Mouse (Mus musculus) fat pad, adult 2 months (tissue): ENCODE measurements around the gene Timp2.
"Not testable (repeated sequence)": the region's sequence is repeated elsewhere in the genome, so short reads cannot be mapped to it uniquely, and the experiment has no call there.

Source experiments
- DNase-seq: peaks from one replicate; pipeline ENCODE4 v3.0.0-alpha.2; 2011; ENCODE audit warnings: low read depth, low spot score; ENCODE audit errors: extremely low read depth

Timp2 gene

GRCm38 (mm10) chr11:118337491-118338168 is 17.9 kb downstream of the Timp2 start:
- DNase-seq: no peak

DNA sequence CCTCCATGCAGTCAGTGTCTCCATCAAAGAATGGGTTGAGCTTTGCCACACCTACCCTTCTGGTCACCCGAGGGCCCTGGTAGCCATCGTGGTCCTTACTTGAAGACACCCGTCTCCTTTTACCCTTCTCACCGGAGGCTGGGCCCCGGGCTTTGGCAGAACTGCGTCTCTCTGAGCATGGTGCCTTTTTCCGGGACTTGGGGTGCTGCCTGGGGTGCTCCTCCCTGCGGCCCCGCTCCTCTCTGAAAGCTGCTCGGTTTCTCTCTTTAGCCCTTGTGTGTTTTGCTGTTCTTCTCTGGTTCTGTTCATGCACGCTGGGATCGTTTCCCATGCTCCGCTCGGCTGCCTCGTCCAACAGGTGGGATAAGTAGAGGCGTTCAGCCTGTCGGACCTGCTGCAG is 22.1 kb downstream of the Timp2 start:
- DNase-seq: no peak

- no peak for DNase-seq
Measured at GRCm38 (mm10) chr11:118332376-118332775, 23.2 kb downstream of the Timp2 start.

DNA sequence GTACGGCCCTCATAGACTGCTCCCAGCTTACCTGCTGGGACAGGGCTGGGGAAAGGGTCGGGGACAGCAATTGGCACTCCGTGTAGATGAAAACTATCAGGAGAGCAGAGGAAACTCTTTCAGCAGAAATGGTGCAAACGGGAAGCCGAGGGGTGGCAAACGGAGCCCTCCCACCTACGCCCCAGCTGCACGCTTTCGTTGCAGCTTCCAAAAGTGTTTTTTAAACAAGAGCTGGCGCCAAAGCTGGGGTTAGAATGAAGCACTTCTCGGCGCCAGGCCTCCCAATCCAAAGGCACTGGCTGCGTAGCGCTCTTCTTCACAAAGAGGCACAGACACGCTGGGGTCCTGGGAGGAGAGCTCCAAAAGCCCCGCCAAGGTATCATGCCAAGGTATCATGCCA is 24.8 kb downstream of the Timp2 start:
- DNase-seq: no peak

DNA sequence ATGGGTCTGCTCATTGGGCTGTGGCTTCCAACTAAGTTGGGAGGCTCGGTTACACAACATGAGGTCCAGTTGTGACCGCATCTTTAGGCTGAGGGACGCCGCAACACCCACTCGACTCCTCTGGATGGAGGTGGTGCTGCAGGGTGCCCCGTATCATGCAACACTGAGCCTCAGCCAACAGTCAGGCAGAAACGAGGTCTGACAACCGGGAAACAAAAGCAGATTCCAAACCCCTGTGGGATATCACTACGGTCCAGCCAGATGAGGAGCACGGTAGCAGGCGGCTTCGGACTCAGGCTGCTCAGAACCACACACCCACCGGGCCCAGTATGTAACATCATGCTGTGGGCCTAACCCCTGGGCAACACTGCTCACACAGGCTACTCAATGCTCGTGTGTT is 25.2 kb downstream of the Timp2 start:
- no peak for DNase-seq

GRCm38 (mm10) chr11:118328947-118329346 is 26.6 kb downstream of the Timp2 start:
- DNase-seq: no peak

GRCm38 (mm10) chr11:118328511-118328910 is 27.0 kb downstream of the Timp2 start:
- DNase-seq: no peak

DNA sequence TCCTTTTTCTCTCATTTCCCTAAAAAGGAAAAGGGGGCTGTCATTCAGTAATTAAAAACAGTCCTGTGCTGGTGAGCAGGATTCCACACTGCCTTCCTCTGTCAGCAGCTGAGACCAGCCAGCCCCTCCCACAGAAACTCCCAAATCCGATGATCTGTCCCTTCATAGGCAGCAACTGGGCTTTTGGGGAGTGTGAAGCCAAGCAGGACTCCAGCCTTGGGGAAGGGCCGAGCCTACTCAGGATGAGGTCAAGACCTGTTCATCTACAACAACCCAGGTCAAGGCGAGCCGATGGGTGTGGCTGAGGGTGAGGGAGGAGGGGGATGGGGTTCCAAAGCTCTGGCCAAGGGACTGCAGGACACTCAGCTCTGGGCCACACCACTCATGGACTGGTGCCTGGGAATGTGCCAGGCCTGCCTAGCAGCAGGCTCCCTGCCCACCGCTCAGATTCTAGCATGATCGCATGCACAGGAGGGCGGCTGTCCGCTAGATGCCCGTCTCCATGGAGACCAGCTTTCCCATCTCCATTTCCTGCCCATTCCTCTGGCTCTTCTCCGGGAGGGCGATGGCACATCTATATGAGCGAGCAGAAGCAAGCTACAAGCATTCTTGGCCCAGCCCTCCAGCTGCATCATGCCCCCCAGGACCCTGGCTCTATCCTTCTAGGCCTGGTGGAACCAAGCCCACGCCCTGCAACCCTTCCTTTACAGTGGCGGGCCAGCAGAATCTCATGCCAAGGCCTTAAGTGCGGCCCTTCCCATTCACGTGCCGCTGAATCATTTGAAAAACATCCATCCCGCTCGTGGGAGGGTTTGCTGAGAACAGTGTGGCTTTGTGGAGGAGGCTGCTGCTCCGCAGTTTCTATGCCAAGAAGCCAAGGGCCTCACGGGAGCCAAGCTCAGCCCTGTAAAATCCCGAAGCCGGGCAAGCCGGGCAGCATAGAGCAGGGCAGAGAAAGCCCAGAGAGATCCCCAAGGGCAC is 28.3 kb downstream of the Timp2 start:
- no peak for DNase-seq

DNA sequence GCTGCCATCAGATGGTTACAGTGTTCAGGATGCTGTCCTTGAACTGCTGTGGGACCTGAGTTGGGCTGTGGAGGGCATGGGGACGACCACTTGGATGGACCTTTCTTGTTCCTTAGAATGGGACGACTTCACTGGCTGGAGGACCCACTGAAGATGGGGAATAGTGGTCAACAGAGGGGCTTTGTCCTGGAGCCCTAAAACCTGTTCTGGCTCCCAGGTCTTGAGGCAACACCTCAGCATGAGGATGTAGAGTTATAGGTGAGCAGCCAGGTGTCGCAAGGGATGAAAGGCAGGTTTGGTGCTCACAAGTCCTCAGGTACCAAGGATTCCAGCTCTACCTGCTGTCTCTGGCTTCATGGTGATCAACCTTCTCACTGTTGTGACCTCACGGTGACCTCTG is 29.0 kb downstream of the Timp2 start:
- DNase-seq: no peak

DNA sequence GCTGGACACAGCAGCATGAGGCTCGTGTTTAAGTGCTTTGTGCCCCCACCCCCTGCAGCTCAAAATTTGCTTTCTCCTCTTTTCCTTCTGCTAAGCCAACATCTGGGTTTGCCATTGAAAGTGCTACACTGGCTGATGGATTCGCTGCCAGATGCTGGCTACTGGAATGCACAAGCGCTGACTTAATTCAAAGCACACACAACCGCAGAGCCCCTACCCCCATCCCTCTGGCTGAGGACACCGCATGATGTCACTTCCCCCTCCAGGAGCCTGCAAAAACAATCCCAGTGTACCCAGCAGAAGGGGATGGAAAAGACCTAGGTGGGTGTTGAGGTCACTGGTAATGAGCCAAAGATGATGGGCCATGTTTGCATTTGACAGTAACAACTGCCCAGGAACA is 31.0 kb downstream of the Timp2 start:
- no peak for DNase-seq

DNA sequence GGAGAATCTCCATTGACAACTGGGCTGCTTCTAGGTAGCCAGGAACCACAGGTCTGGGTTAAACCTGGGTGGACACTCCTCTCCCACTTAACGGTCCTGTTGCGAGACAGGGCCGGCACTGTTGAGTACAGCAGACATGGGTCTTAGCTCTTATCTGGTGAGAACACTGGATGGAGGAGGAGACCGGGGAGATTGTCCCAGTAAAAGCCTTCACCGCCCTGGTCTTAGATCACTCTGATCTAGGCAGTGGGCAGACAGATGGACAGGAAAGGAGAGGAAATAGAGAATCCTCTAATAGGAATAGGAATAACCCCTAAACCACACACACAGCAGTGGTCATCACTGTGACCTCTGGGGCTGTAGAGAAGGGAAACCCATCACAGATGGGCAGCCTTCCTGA is 31.6 kb downstream of the Timp2 start:
- DNase-seq: no peak

DNA sequence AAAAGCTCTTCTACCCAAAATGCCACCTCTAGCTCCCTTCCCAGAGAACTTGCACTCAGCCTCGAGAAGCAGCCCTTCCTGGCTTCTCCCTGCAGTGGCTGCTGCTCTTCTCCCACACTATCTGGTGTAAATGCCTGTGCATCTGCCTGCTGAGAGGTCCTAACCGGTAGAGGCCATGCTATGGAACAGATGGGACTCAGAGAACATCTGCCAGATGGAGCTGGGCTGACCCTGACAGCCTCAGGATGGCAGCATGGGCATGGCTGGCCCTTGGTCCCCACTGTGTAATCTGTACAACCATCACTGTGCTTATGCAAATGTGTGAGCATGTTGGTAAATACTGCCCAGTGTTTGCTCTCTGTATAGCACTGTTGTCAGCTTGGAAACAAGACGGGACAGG is 32.9 kb downstream of the Timp2 start:
- no peak for DNase-seq

DNA sequence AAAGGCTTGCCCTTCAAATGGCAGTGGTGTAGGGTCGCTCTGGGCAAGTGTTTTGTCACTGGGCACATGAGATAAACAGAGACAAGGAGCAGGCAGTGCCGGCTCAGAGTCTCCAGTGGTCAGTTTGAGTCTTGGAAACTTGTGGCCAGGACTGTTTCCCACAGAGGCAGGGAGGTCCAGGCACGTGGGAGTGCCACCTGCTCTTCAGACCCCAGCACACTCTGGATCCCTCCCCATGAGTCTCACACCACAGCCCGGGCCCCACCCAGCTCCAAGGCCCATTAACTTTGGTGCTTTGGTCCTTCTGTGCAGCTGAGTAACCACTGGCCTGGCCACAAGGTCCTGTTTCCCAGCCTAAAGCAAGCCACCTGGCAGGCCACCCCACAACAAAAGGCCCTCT is 33.6 kb downstream of the Timp2 start:
- DNase-seq: no peak

DNA sequence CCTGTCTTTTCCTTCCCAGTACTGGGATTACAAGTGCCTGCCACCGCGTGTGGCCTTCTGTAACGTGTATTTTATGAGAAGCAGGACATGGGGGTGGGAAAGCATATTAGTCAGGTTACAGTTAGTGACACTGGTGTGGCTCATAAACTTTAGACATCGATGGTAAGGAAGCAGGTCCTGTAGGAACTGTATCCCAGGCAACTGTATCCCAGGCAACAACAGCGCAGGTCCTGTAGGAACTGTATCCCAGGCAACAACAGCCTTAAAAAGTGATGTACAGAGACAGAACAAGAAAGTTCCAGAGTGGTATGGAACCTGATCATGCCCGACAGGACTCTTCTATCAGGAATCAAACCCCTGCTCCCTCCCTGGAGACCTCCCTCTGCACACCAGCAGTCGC is 34.0 kb downstream of the Timp2 start:
- no peak for DNase-seq

- no peak for DNase-seq
Measured at GRCm38 (mm10) chr11:118318678-118319077, 36.9 kb downstream of the Timp2 start.

GRCm38 (mm10) chr11:118317129-118317528 is 38.4 kb downstream of the Timp2 start:
- DNase-seq: no peak

GRCm38 (mm10) chr11:118316231-118316806 is 39.2 kb downstream of the Timp2 start:
- DNase-seq: no peak

DNA sequence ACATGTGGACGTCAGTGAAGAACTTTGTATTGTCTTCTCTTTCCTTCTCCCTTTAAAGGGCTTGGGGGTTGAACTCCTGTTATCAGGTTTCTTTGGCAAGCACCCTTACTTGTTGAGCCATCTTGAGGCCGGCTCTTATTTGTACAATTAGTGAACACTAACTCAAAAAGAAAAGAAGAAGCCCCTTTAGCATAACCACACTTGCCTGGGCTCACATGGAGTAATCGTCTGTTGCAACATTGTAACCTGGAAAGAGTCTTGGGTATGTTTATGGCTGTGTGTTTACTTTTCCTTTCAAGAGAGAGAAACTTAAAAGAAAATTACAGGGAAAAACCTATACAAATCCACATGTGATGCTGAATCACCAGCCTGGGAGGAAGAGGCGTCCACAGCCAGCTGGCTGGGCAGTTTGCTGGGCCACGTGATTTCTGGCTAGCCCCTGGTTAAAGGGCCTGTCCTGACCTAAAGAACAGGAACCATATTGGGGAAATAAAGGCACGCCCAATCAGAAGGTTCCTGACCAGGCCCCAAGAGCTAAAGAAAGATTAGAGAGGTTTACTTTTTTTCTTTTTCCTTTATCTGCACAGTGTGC is 43.3 kb downstream of the Timp2 start:
- no peak for DNase-seq

DNA sequence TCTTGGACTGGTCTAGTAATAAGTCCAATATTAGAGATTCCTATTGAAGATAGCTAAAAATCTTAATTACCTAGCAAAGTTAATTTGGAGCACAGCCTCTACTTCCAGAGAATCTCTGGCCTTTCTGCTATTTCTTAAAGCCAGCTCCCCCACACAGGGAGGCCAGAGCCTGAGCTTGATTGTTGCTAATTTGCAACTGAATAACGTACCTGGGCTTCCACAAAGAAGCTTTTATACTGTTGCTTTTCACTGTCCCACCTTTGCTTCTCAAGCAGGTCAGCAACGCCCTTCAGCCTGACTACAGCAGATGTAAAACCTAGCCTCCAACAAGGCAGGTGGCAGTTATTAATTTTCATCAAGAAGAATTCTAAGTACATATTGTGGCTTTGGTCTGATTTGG is 47.6 kb downstream of the Timp2 start:
- DNase-seq: not testable (repeated sequence)

DNA sequence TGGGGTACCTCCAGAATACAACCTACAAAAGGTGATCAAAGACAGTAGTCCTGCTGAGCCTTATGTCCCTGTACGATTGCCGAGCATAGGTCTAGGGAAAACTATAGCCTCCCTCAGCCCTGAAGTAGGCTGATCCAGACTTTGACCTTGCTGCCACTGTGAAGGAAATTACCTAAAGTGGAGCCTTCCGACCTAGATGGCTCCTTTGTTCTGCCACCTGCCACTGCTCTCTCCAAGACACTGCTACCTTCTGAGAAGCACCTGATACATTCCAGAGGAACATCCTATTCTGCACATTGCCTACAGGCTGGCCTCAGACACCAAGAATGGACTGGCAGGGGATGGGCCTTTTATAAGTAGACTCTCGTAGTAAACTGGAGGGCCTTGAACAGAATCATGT is 51.6 kb downstream of the Timp2 start:
- DNase-seq: not testable (repeated sequence)

DNA sequence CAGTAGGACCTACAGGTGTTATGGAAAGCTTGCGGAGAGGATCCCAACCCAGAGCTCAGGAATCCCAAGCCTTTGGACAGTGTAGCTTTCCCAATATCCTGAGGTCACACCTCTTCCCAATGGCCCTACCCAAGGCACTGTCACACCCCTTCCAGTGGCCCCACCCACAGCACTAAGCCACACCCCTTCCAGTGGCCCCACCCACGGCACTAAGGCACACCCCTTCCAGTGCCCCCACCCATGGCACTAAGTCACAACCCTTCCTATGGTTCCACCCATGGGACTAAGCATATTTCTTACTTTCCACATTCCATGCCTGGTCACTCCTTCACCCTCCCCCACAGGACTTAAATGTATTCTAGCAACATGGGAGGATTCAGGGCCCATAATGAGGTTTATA is 56.7 kb downstream of the Timp2 start:
- no peak for DNase-seq

DNA sequence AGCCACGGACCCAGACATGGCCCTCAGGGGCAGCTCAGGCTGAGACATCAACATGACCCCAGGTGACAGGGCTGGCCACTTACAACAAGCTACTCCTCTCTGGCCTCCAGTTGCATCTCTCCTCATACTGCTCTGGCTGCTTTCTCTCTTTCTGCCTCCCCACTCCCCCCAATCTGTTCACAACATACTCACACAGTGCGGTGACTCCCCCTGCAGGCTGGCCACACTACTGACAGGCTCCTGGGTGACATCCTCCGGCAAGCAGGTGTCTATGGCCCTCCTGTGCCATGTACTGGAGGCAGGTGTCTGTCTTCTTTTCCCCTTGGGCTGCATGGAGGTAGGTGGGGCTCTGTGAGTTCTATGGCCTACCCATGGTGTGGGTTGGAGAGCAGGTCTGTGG is 57.6 kb downstream of the Timp2 start:
- DNase-seq: no peak
